Mouse (Mus musculus): Measurements from ENCODE around the gene Nsun3.

Nsun3 gene

GRCm38 (mm10) chr16:62786621-62787331 lies at the start of gene Nsun3:
Nsun3 (minus strand) TSS chr16:62786818.
- DNase-seq = peak; percentile 95 to 96

- DNase-seq = no peak
Measured at GRCm38 (mm10) chr16:62834016-62834735, 47.6 kb upstream of the Nsun3 start.

DNA sequence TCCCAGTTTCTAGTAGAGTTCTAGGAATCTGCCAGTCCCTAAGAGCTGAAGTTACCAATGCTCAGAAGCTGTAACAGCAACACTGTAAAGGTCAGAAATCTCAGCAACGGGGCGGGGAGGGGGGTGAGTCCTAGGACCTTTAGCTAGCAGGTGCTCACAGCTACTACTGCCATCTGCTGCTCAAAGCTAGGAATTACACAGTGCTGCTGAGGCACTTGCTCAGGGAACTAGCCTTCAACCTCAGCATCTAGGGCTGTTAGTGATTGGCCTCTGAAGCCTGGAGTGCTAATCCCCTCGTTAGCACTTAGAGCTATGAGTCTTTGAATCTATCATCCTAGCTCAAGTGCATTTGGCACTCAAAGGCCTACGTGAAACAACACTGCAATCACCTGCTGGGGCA lies 45.9 kb upstream of the Nsun3 start:
- peak; percentile 59 to 69 for DNase-seq

DNA sequence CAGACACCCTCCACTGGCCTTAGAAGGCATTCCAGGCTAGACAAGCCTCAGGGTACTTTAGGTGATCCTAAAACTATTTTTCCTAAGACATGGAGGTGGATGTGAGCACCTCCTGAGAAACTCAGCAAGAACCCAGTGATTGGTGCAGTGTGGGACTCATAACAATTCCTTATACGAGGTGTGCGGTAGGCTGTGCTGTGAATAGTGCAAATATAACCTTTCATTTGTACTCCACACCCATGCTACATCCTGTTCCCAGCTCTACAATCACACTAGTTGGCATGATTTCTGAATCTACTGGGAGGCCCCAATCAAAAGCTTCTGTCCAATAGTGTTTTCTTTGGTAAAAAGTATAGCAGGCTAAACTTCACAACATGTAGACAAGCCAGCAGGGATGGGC lies 45.4 kb upstream of the Nsun3 start:
- DNase-seq = no peak

GRCm38 (mm10) chr16:62826156-62827001 lies 39.8 kb upstream of the Nsun3 start:
- peak; percentile 47 to 72 for DNase-seq

DNA sequence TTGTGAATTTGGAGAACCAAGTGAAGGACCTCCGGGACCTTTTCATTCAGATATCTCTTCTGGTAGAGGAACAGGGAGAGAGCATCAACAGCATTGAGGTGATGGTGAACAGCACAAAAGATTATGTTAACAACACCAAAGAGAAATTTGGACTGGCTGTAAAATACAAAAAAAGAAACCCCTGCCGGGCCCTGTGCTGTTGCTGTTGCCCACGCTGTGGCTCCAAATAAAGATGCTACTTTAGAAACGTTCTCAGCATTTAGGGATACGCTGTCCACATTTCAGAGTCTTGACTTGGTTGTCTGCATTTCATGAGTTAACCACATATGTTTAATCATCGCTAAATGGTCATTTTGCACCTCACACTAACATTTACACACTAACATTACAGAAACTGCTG lies 35.9 kb upstream of the Nsun3 start:
- no peak for DNase-seq

DNA sequence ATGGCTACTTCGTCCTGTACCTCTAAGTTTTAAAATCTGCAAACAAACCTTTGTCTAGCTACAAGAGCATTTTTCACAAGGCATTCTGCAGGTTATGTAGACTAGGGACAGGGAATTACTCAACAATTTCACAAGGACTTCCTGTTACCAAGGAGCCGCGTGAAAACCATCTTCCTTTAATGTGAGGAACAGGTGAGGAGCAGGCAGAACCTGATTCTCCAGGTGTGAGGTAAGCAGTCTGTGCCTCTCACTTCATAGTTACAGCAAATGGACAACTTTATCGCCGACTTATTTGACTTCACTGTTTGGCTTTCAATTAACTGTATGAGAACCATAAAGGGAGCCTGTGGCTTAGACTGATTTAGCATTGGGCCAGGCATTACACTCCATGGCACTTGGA lies 27.9 kb upstream of the Nsun3 start, which contains the start of gene Stx19:
TSS of gene Stx19 (plus strand) at position 186 of the 400 bp plus-strand sequence.
- DNase-seq = no peak

DNA sequence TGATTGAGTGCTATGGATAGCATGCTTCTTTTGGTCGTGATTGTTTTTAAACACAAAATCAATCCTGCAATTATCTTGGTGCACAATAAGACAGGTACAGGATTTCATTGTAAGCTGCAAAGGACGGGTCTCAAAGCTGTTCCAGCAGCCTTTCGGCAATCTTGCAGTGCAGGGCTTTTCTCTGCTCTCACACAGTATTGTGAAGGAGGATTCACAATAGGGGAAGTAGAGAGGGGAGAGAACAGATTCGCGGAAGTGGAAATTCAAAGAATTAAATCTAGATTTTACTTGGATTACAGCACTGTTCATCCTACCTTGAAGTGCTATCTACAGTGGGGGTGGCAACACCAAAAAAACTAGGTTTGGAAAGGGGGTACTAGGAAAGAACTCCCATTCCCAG lies 27.2 kb upstream of the Nsun3 start:
- no peak for DNase-seq

DNA sequence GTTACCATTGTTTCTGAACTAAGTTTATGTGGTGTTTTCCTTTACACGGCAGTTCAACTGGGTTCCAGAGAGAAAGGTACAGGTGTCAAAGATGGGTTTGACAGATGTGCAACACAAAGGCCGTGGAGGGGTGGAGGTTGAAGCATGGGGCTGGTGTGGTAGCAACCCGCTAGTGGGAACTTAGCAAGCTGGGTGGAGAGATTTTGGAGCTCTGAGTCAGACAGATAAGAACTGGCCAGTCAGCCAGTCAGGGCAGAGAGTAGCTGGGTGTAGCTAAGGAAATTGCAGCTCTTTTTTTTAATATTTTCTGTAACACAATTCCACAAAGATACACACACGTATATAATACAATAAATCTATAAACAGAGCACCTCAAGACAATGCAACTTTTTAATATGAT lies 24.2 kb upstream of the Nsun3 start:
- DNase-seq = no peak

DNA sequence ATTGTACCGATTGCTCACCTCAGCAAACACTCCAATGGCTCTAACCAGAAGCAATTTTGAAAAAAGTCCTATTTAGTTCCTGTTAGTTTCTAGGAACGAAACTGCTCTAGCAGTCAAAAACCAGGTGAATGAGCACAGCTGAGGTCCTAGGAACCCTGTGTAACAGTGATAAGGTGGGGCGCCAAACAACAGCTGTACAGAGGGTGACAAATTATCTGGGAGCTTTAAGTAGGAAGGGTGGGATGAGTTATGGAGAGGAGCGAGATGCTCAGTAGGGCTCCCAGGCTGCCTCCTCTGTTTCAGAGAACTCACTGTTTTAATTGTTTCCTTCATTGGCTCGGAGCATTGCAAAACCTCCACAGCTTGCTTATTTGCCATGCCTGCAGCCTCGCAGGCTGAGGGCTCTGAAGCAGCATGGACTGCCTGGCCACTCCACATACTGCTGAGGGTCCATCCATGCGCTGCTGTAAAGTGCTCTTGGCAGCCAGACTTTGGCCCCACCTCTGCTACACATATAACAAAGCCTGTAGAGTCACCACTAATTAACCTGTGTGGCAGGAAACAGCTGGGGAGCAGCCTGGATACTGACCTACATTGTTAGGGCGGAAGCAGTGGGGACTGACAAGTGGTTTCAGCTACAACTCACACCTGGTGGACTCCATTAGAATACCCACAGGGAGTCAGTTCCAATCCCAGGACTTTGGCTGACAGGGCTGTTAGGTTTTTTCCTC lies 20.8 kb upstream of the Nsun3 start:
- DNase-seq = no peak

GRCm38 (mm10) chr16:62804621-62805020 lies 18.0 kb upstream of the Nsun3 start:
- no peak for DNase-seq

DNA sequence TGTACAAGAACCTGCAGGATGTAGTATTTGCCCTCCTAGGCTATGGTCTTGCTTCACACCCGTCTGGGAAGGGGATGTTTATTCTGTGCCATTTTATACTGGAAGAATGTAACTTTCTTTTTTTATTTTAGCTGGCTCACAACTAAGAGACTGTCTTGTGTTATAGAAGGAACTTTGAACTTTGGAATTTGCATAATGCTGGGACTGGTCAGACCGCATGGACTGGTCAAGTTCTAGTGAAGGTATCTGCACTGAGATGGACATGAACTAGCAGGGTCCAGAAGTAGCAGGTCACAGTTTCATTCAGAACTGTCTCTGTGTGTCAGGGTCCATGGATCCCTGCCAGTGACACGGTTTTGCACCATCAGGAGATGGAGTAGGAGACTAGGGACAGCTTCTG lies 13.2 kb upstream of the Nsun3 start:
- DNase-seq = no peak

DNA sequence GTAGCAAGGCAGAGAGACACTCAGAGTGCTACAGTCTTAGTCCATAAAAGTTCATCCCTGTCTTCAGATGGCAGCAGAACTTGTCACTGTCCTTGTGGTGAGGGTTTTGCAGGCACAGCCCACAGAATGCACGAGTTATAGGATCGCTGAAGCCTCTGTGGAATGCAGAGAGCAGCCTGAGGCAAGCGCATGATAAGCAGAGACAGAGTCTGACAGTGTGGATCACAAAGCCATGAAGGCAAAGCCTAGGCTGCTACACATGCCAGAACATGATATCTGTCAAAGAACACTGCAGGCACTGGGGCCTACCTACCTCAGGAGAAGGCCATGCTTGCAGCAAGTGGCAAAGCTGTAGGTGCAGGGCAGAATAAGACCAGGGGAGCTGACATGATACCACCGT lies 12.8 kb upstream of the Nsun3 start:
- DNase-seq = no peak

DNA sequence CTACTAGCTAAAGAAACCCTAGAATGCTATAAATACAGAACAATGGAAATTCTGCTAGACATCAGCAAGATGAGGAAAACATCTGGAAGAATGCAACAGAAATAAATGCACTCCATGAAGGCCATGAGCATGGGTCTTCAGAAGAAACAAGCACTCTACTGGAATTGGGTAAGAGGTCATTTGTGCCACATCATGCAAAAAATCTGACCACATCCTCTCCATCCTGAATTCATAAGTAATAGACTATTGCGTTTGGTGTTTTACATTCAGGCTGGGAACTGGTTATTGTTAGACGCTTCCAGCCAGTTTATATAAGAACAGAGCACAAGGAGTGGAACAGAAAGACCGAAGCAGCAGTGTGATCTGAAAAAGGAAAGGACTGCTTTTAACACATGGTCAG lies 12.2 kb upstream of the Nsun3 start:
- no peak for DNase-seq

DNA sequence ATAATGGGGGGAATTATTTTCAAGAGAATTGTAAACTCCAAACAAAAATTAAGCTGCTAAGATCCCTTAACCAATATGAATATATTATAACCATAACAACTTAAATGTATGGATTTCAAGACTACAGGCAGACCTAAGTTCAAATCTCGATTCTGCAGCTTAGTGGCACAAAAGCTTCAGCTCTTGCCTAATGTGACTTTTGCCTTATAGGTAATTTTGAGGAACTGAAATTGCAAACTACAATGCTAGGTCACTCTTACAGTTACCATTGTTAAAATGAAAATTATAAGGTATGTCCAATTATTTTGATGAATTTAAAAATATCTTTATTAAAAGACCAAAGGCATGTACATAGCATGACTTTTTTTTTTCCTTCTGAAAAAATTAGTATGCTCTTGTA lies 10.0 kb upstream of the Nsun3 start:
- no peak for DNase-seq

DNA sequence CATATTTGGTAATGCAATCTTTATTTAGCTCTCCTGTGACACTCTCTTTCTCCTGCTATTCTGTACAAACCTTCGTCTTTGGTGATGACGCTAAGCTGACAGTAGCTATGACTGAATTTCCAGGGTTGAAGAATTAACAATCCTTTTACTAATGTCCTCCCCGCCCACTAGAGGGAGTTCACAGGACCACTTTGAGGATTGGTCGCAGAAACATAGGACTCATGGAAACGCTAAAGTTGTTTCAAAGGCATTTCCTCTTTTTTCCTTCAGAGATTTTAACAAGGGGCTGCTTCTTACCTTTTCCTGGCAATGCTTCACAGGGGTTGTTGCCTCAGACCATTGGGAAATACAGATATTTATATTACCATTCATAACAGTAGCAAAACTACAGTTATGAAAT lies 4.4 kb downstream of the Nsun3 start:
- DNase-seq = peak; percentile 13 to 14

GRCm38 (mm10) chr16:62778282-62778681 lies 8.3 kb downstream of the Nsun3 start:
- DNase-seq = no peak

GRCm38 (mm10) chr16:62776034-62776433 lies 10.6 kb downstream of the Nsun3 start:
- DNase-seq = no peak

DNA sequence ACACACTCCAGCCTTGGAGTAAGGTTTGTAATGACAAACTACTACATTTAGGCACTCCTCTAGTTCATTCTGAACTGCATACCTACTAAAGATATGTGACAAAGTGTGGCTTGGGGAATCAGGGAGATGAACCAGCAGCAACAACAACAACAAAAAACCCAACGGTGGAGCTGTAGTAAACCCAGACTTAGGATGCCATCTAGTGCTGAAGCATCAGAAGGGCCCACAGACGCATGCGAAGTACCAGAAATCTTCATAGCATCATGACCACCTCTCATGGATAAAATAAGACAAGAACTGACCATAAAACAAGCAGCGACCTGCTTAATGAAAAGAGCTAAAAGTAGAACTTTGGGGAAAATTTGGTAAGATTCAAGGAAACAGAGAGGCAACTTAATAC lies 13.2 kb downstream of the Nsun3 start:
- peak; percentile 18 to 29 for DNase-seq

GRCm38 (mm10) chr16:62758340-62758739 lies 28.3 kb downstream of the Nsun3 start:
- DNase-seq = no peak

GRCm38 (mm10) chr16:62755307-62755706 lies 31.3 kb downstream of the Nsun3 start:
- no peak for DNase-seq

GRCm38 (mm10) chr16:62753597-62753996 lies 33.0 kb downstream of the Nsun3 start:
- DNase-seq = no peak

DNA sequence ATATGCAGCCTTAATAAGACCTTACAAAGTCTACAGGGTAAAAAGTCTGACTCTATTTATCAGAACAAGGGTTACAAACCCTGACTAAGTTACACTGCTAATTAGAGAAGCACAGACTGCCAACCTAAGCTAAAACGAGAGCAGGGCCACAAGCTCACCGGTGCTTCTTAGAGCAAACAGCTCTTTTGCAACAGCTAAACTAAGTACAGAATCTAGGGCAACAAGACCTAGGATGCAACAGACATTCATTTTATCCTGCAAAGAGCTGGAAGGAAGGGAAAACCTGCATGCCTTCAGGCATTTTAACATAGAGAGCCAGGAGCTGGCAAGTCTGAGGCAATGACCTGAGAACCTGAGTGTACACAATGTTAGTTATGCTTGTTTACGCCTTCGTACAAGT lies 33.5 kb downstream of the Nsun3 start:
- DNase-seq = no peak
